Mouse (Mus musculus): ENCODE measurements around the gene Hist1h3d. TPM values are rescaled to one million over a fixed set of nuclear protein-coding genes. Genes with fewer than 3 reads are reported as not detected.
"Not testable (repeated sequence)": the region's sequence is repeated elsewhere in the genome, so short reads cannot be mapped to it uniquely, and the experiment has no call there.

Hist1h3d gene
- total RNA-seq, 2 experiments from 2014 or later, result 11.8 to 13.6 TPM

- DNase-seq (ENCODE audit: low spot score in 2 of 2), result no peak
Observed at GRCm38 (mm10) chr13:23564482-23564881, 11.1 kb upstream of the Hist1h3d start.

- not testable (repeated sequence) for DNase-seq (ENCODE audit: low spot score in 2 of 2)
Observed at GRCm38 (mm10) chr13:23570261-23571021, 5.1 kb upstream of the Hist1h3d start.

GRCm38 (mm10) chr13:23571022-23571503 lies 4.5 kb upstream of the Hist1h3d start, which contains the start of the genes Hist1h2ae and Hist1h2bg:
Gene Hist1h2ae (minus strand): TSS chr13:23571220.
Gene Hist1h2bg (plus strand): TSS chr13:23571396.
- DNase-seq (ENCODE audit: low spot score in 2 of 2), result peak; percentile 78 to 88

- DNase-seq (ENCODE audit: low spot score in 2 of 2), result not testable (repeated sequence)
Observed at GRCm38 (mm10) chr13:23571504-23572217, 3.9 kb upstream of the Hist1h3d start.

- DNase-seq (ENCODE audit: low spot score in 2 of 2), result no peak
Observed at GRCm38 (mm10) chr13:23572218-23573033, 3.1 kb upstream of the Hist1h3d start.

GRCm38 (mm10) chr13:23573034-23573897 lies 2.3 kb upstream of the Hist1h3d start:
- DNase-seq (ENCODE audit: low spot score in 2 of 2), result not testable (repeated sequence)

- peak; percentile 90 to 97 for DNase-seq (ENCODE audit: low spot score in 2 of 2)
Observed at GRCm38 (mm10) chr13:23573898-23574524, 1.6 kb upstream of the Hist1h3d start, which contains the start of the genes Hist1h2bf and Hist1h2ad. Gene Hist1h2bf (minus strand): TSS chr13:23574196. Gene Hist1h2ad (plus strand): TSS chr13:23574381.

- not testable (repeated sequence) for DNase-seq (ENCODE audit: low spot score in 2 of 2)
Observed at GRCm38 (mm10) chr13:23574546-23575170, 905 bp upstream of the Hist1h3d start.

GRCm38 (mm10) chr13:23575864-23576313 lies 326 bp downstream of the Hist1h3d start:
- DNase-seq (ENCODE audit: low spot score in 2 of 2), result not testable (repeated sequence)

GRCm38 (mm10) chr13:23576351-23576881 lies 853 bp downstream of the Hist1h3d start:
- no peak for DNase-seq (ENCODE audit: low spot score in 2 of 2)

- no peak for DNase-seq (ENCODE audit: low spot score in 2 of 2)
Observed at GRCm38 (mm10) chr13:23576906-23577639, 1.5 kb downstream of the Hist1h3d start.

- DNase-seq (ENCODE audit: low spot score in 2 of 2), result no peak
Observed at GRCm38 (mm10) chr13:23577835-23578234, 2.3 kb downstream of the Hist1h3d start.

GRCm38 (mm10) chr13:23581408-23582218 lies 6.0 kb downstream of the Hist1h3d start, which contains the start of gene Hist1h4d:
Gene Hist1h4d (plus strand): TSS chr13:23581598.
- DNase-seq (ENCODE audit: low spot score in 2 of 2), result peak; percentile 98 to 99

- no peak for DNase-seq (ENCODE audit: low spot score in 2 of 2)
Observed at GRCm38 (mm10) chr13:23582219-23583056, 6.9 kb downstream of the Hist1h3d start.

- DNase-seq (ENCODE audit: low spot score in 2 of 2), result no peak
Observed at GRCm38 (mm10) chr13:23583387-23584068, 8.0 kb downstream of the Hist1h3d start.

- DNase-seq (ENCODE audit: low spot score in 2 of 2), result no peak
Observed at GRCm38 (mm10) chr13:23584331-23584730, 8.8 kb downstream of the Hist1h3d start.

All from layer of hippocampus, adult 18-20 months (tissue).